Mouse (Mus musculus): ENCODE results near the gene Fam104a.

DNA sequence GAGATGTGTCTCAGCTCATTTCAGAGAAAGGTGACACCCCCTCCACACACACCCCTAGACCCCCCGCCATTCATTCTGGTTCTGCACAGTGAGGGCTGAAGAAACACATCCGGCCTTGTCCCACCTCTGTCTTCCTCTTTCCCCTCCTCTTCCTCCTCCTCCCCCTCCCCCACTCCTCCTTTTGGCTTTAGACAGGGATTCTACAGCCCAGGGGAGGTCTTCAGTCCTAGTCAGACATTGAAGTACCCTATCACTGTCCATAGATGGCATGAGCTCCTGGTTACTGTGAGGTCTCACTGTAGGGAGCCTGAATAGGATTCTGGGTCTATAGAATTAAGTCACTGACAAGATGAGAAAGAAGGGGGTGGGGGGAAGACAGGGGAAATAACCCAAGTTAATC lies 63.0 kb downstream of the Fam104a start:
- TF ChIP-seq CTCF (IDR thresholded peaks at IDR 0.05; ENCODE audit: low read depth) (no peak), EP300 (IDR thresholded peaks at IDR 0.05; ENCODE audit: low read depth) (no peak)
